Mouse (Mus musculus) forebrain, embryonic 15.5 days (tissue): ENCODE measurements around the gene C1ra. TPM values are rescaled to one million over a fixed set of nuclear protein-coding genes. Genes with fewer than 3 reads are reported as not detected.
A peak's percentile ranks its signal among the peaks of the same experiment; 100 is the strongest.
"Not testable (repeated sequence)": the region's sequence is repeated elsewhere in the genome, so short reads cannot be mapped to it uniquely, and the experiment has no call there.

Experiments
- ATAC-seq: fragments of 200-750 bp; cut with Nextera tagmentation; replicated peaks from 2 replicates; pipeline ENCODE4 v1.8.0; 2017; ENCODE audit warnings: mild to moderate bottlenecking, moderate TSS enrichment, moderate library complexity
- H3K27ac ChIP-seq: fragments of 300-500 bp; sonication (generic); replicated peaks from 2 replicates; pipeline ENCODE4 v1.5.1; 2015; ENCODE audit warnings: mild to moderate bottlenecking, inconsistent platforms
- H3K27me3 ChIP-seq: fragments of 300-500 bp; sonication (generic); 2 replicates; pipeline ENCODE4 v1.6.1; 2015; ENCODE audit warnings: inconsistent platforms
- H3K36me3 ChIP-seq: fragments of 300-500 bp; sonication (generic); 2 replicates; pipeline ENCODE4 v1.6.1; 2015; ENCODE audit warnings: mild to moderate bottlenecking, inconsistent platforms
- H3K4me1 ChIP-seq: fragments of 300-500 bp; sonication (generic); 2 replicates; pipeline ENCODE4 v1.6.1; 2015; ENCODE audit warnings: inconsistent platforms
- H3K4me2 ChIP-seq: fragments of 300-500 bp; sonication (generic); replicated peaks from 2 replicates; pipeline ENCODE4 v1.6.1; 2015; ENCODE audit warnings: mild to moderate bottlenecking, inconsistent platforms
- H3K4me3 ChIP-seq: fragments of 300-500 bp; sonication (generic); 2 replicates; pipeline ENCODE4 v1.5.1; 2015; ENCODE audit warnings: mild to moderate bottlenecking, inconsistent platforms
- H3K9ac ChIP-seq: fragments of 300-500 bp; sonication (generic); replicated peaks from 2 replicates; pipeline ENCODE4 v1.6.1; 2015; ENCODE audit warnings: mild to moderate bottlenecking, inconsistent platforms
- H3K9me3 ChIP-seq: fragments of 300-500 bp; sonication (generic); 2 replicates; pipeline ENCODE4 v1.6.1; 2016; ENCODE audit warnings: inconsistent platforms
- WGBS: fragments of 180-500 bp; shearing (Covaris S2); methylation state at CpG from one replicate; pipeline ENCODE4 v1.1.7; 2015; ENCODE audit warnings: mixed read lengths; 5-methylcytosine and 5-hydroxymethylcytosine counted together
- polyA plus RNA-seq: library from polyadenylated mRNA; unstranded; fragments of >200 nt; fragmentation: Nextera tagmentation; extraction: Ambion mirVana; gene quantifications from 2 replicates; pipeline ENCODE4 v1.2.1, GENCODE M21; 2015

The C1ra gene
- 0.14 and 0.43 TPM in 2 replicates for polyA plus RNA-seq

GRCm38 (mm10) chr6:124512355-124512836, at the start of gene C1ra:
TSS of gene C1ra (plus strand) at chr6:124512405.
- WGBS: 6% methylated on average over 6 of the region's 6 CpGs
- ATAC-seq: no peak
- Histone ChIP-seq H3K36me3 (no peaks in the 10 kb centered on the region), H3K4me3 (no peak within 1 kb of the TSS), H3K9ac (no peak within 1 kb of the TSS), H3K4me1 (no peaks in the 10 kb centered on the region), H3K9me3 (no peaks in the 10 kb centered on the region), H3K4me2 (no peak within 1 kb of the TSS), H3K27ac (no peak within 1 kb of the TSS), H3K27me3 (no peaks in the 10 kb centered on the region)

GRCm38 (mm10) chr6:124463881-124464291, 48.3 kb upstream of the C1ra start:
- peak; percentile 39 for ATAC-seq
- peak overlapping the region; percentile 62 for H3K27ac ChIP-seq

DNA sequence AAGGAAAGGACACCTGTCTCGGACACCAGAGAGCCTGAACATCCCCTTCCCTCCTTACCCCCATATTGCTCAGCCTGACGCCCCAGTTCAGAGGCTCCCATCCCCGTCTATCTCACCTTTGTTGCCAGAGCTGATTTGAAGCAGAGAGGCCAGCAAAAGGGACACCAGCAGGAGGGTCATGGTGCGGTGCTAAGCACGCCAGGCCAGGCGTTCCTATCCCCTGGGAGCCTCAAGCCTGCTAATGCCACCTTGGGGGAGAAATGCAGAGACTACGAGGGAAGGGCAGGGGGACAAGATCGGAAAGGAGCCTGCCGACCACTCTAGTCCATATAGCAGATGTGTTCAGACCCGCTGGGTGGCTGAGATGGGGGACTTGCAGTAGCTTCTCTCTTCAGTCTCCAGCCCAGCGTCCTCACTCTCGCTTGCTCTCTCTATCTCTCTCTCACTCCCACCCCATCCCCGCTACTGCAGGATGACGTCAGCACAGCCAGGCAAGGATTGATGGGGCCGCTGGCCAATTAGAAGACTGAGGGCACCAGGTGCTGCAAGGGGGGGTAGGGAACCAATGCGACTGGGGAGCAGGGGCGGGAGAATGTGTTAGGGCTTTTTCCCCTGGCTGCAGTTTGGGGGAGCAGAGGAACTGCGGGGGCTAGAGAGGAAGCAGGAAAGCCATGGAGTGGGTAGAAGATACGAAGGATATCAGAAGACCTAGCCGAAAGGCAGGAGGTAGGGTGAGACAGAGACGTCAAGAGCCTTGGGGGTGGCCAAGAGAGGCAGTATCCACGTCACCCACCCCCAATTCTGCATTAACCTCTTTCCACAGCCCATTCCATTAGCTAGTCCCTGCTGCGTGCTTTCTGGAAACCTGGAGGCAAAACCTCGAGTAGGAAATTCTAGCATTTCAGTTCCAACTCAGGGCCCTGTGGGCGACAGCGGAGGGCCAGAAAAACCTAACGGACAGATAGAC, 47.6 kb upstream of the C1ra start, which contains the start of gene Clstn3:
Gene Clstn3, minus strand, starts transcription at position 490 of the 967 bp plus-strand sequence.
- H3K36me3 ChIP-seq: no peaks in the 10 kb centered on the region
- 5% methylated on average over 27 of the region's 27 CpGs for WGBS
- no peaks in the 10 kb centered on the region for H3K9me3 ChIP-seq
- peak within 1 kb of the TSS; percentile 57 for H3K4me2 ChIP-seq
- no peaks in the 10 kb centered on the region for H3K27me3 ChIP-seq
- peaks cover 16% of the 10 kb centered on the region for H3K4me1 ChIP-seq
- peak; percentile 97 for ATAC-seq
- peak within 1 kb of the TSS; percentile 79 for H3K27ac ChIP-seq
- H3K9ac ChIP-seq: peak within 1 kb of the TSS; percentile 62
- H3K4me3 ChIP-seq: peak within 1 kb of the TSS; percentile 47

More at GRCm38 (mm10) chr6:124463881-124464291, 48.3 kb upstream of the C1ra start:
- no peaks in the 10 kb centered on the region for H3K36me3 ChIP-seq
- peaks cover 16% of the 10 kb centered on the region for H3K4me1 ChIP-seq
- peak overlapping the region; percentile 57 for H3K4me2 ChIP-seq
- peak overlapping the region; percentile 62 for H3K9ac ChIP-seq
- H3K4me3 ChIP-seq: peak overlapping the region; percentile 47
- no peaks in the 10 kb centered on the region for H3K9me3 ChIP-seq
- 18% methylated on average over 8 of the region's 8 CpGs for WGBS
- no peaks in the 10 kb centered on the region for H3K27me3 ChIP-seq

GRCm38 (mm10) chr6:124465299-124465698, 46.9 kb upstream of the C1ra start:
- H3K9me3 ChIP-seq: no peaks in the 10 kb centered on the region
- 34% methylated on average over 6 of the region's 6 CpGs for WGBS
- peaks cover 16% of the 10 kb centered on the region for H3K4me1 ChIP-seq
- H3K27ac ChIP-seq: peak overlapping the region; percentile 79
- no peaks in the 10 kb centered on the region for H3K27me3 ChIP-seq
- H3K9ac ChIP-seq: peak overlapping the region; percentile 62
- H3K36me3 ChIP-seq: no peaks in the 10 kb centered on the region
- ATAC-seq: no peak
- H3K4me3 ChIP-seq: peak overlapping the region; percentile 47
- H3K4me2 ChIP-seq: peak overlapping the region; percentile 57

DNA sequence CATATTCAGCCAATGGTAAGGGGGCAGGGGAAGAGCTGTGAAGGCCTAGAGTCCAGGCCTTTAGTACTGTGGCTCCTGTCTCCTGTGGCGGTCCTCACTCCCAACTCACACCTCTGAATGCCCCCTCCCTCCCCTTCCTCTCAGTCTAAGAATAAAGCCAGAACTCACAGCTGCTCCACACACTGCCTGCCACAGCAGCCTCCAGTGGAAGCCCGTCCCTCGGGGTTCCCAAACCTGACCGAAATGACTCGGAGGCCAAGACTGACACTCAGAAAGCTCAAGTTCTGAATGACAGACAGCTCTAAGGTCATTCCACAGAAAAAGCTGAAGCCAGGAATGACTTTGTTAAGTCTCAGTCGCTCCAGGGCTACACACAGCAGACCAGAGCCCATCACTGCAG, 46.5 kb upstream of the C1ra start:
- WGBS: 87% methylated on average over 6 of the region's 6 CpGs
- H3K36me3 ChIP-seq: no peaks in the 10 kb centered on the region
- H3K4me1 ChIP-seq: peaks cover 16% of the 10 kb centered on the region
- no peaks in the 10 kb centered on the region for H3K9me3 ChIP-seq
- peak overlapping the region; percentile 57; the same call in 1 of the 2 replicates for H3K4me2 ChIP-seq
- no peak overlapping the region for H3K9ac ChIP-seq
- no peak for ATAC-seq
- H3K27me3 ChIP-seq: no peaks in the 10 kb centered on the region
- H3K4me3 ChIP-seq: no peak overlapping the region
- no peak overlapping the region for H3K27ac ChIP-seq

- H3K9ac ChIP-seq: no peak overlapping the region
- no peaks in the 10 kb centered on the region for H3K4me1 ChIP-seq
- 96% methylated on average over 3 of the region's 3 CpGs for WGBS
- ATAC-seq: no peak
- no peaks in the 10 kb centered on the region for H3K9me3 ChIP-seq
- H3K27me3 ChIP-seq: no peaks in the 10 kb centered on the region
- no peak overlapping the region for H3K4me2 ChIP-seq
- no peak overlapping the region for H3K27ac ChIP-seq
- no peak overlapping the region for H3K4me3 ChIP-seq
- H3K36me3 ChIP-seq: no peaks in the 10 kb centered on the region
These were observed 41.1 kb upstream of the C1ra start for GRCm38 (mm10) chr6:124471121-124471520.

DNA sequence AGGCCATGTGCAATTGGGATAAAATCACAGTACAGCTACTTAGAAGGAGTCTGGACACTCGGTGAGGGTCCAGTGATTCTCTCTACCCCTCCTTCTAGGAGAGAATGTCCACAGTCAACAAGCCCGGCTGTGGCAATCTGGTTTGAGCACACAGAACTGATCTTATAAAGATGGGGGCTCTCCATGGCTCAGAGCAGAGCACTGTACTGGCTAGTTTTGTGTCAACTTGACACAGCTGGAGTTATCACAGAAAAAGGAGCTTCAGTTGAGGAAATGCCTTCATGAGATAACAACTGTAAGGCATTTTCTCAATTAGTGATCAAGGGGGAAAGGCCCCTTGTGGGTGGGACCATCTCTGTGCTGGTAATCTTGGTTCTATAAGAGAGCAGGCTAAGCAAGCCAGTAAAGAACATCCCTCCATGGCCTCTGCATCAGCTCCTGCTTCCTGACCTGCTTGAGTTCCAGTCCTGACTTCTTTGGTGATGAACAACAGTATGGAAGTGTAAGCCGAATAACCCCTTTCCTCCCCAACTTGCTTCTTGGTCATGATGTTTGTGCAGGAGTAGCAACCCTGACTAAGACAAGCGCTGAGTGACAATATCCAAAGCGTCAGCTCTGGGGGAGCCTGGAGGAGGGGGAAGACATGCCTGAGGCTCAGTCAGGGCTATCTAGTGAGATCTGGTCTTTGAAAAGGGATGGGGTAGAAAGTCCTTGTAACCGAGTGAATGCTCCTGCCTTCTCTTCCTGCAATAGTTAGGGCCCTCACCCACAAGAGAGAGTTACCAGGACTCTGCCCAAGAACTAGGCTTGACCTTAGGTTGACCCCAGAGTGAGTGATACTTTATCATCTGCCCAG, 40.2 kb upstream of the C1ra start:
- H3K9me3 ChIP-seq, H3K4me3 ChIP-seq, H3K4me1 ChIP-seq, H3K36me3 ChIP-seq, H3K27ac ChIP-seq, H3K4me2 ChIP-seq, H3K27me3 ChIP-seq, H3K9ac ChIP-seq, ATAC-seq: not testable (repeated sequence)
- WGBS: 95% methylated on average over 6 of the region's 6 CpGs

DNA sequence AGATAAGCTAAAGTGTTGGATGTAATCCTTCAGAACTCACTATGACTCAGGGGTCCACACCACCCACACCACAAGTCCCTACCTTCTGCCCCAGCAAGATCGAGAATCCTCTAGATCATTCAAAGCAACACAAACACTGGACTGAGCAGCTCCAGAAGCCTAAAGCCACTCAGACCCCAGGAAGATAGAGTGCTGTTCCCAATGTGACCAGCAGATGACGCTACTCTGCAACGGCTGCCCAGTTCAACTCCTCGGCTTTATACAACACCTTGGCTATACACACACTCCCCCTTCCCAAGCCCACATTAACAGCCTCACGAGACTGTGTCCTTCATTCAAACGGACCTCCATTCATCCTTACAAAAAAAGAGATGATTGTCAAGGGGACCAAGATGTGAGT, 39.4 kb upstream of the C1ra start:
- H3K4me3 ChIP-seq: no peak overlapping the region
- no peaks in the 10 kb centered on the region for H3K9me3 ChIP-seq
- H3K27me3 ChIP-seq: no peaks in the 10 kb centered on the region
- no peak overlapping the region for H3K27ac ChIP-seq
- no peak overlapping the region for H3K9ac ChIP-seq
- no peaks in the 10 kb centered on the region for H3K4me1 ChIP-seq
- H3K4me2 ChIP-seq: no peak overlapping the region
- WGBS: 29% methylated on average over 6 of the region's 6 CpGs
- ATAC-seq: no peak
- no peaks in the 10 kb centered on the region for H3K36me3 ChIP-seq

- H3K4me3 ChIP-seq: no peak overlapping the region
- no peaks in the 10 kb centered on the region for H3K4me1 ChIP-seq
- H3K36me3 ChIP-seq: no peaks in the 10 kb centered on the region
- no peak for ATAC-seq
- WGBS: 89% methylated on average over 11 of the region's 11 CpGs
- H3K27ac ChIP-seq: no peak overlapping the region
- H3K27me3 ChIP-seq: no peaks in the 10 kb centered on the region
- no peak overlapping the region for H3K9ac ChIP-seq
- H3K4me2 ChIP-seq: no peak overlapping the region
- no peaks in the 10 kb centered on the region for H3K9me3 ChIP-seq
These were observed 37.6 kb upstream of the C1ra start for GRCm38 (mm10) chr6:124474621-124475020.

DNA sequence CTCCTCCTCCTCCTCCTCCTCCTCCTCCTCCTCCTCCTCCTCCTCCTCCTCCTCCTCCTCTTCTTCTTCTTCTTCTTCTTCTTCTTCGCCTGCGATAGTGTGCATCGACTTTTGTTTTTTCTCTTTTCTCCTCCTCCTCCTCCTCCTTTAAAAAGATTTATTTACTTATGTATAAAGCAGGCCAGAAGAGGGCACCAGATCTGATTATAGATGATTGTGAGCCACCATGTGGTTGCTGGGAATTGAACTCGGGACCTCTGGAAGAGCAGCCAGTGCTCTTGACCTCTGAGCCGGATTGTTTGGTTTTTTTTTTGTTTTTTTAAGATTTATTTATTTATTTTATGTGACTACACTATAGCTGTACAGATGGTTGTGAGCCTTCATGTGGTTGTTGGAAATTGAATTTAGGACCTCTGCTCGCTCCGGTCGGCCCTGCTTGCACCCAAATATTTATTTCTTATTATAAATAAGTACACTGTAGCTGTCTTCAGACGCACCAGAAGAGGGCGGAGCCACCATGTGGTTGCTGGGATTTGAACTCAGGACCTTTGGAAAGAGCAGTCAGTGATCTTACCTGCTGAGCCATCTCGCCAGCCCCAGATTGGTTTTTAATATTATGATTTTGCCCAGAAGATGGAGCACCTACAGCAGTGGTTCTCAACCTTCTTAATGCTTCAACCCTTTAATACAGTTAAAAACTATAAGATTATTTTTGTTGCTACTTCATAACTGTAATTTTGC, 36.7 kb upstream of the C1ra start:
- not testable (repeated sequence) for H3K9ac ChIP-seq, ATAC-seq, H3K4me1 ChIP-seq, H3K9me3 ChIP-seq, H3K4me3 ChIP-seq, H3K27ac ChIP-seq, H3K27me3 ChIP-seq, H3K36me3 ChIP-seq, H3K4me2 ChIP-seq
- 91% methylated on average over 10 of the region's 11 CpGs for whole genome bisulfite sequencing

- Histone ChIP-seq H3K9ac (no peak overlapping the region), H3K27me3 (no peaks in the 10 kb centered on the region), H3K4me3 (no peak overlapping the region), H3K36me3 (no peaks in the 10 kb centered on the region), H3K4me1 (no peaks in the 10 kb centered on the region), H3K27ac (no peak overlapping the region), H3K9me3 (no peaks in the 10 kb centered on the region), H3K4me2 (no peak overlapping the region)
- 64% methylated on average over 7 of the region's 7 CpGs for WGBS
- ATAC-seq: no peak
These were observed 36.0 kb upstream of the C1ra start for GRCm38 (mm10) chr6:124476216-124476615.
